Mouse (Mus musculus) MEL (cell line): ENCODE data around the gene Prox2.

Source experiments
- CTCF ChIP-seq, 3 experiments: IDR thresholded peaks in 2 of 3; conservative IDR thresholded peaks in 1 of 3; 2 replicates each; pipeline ENCODE4 v1.5.1; 2011 to 2012; ENCODE audit warnings: low read length in 3 of 3, low read depth in 2 of 3, mild to moderate bottlenecking in 2 of 3, improper control_type of control experiment in 1 of 3, inconsistent platforms in 1 of 3, mixed read lengths in 1 of 3, moderate library complexity in 1 of 3; ENCODE audit not compliant: control insufficient read depth in 1 of 3, insufficient read depth in 1 of 3, poor library complexity in 1 of 3, severe bottlenecking in 1 of 3
- EP300 ChIP-seq, 2 experiments: IDR thresholded peaks; 2 replicates each; pipeline ENCODE4 v1.6.1; 2011; ENCODE audit warnings: improper control_type of control experiment in 2 of 2, low read length in 2 of 2, low read depth in 1 of 2, mild to moderate bottlenecking in 1 of 2
- KAT2A ChIP-seq: conservative IDR thresholded peaks from 2 replicates; pipeline ENCODE4 v1.6.1; 2012; ENCODE audit warnings: low read depth, low read length, improper control_type of control experiment, inconsistent platforms
- MYC ChIP-seq: IDR thresholded peaks from 2 replicates; pipeline ENCODE4 v1.6.1; 2011; ENCODE audit warnings: low read depth, mild to moderate bottlenecking, low read length, improper control_type of control experiment, moderate library complexity

DNA sequence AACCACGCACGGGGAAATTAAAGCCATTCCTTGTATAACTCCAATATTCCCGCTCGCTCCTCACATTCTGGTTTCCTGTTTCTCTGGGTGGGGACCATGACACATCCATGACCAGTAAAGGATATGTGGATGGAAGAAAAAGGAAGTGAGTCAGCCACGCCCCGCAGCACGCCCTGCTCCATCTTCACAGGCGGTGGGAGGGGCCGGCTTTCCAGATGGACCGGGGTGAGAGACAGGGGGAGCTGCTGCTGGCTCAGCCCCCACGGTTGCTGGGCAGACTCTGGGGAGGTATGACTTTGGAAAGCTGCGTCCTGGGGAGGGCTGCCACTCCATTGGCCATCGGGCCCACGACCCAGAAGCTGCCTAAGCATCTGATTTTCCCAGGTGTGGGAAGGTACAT lies 16.5 kb downstream of the Prox2 start:
- TF ChIP-seq EP300 (IDR thresholded peaks at IDR 0.05; ENCODE audit: low read depth in 1 of 2, low read length in 2 of 2): no peak
- no peak for TF ChIP-seq KAT2A
- no peak for TF ChIP-seq CTCF (IDR thresholded peaks at IDR 0.05 in 2 of 3, conservative IDR thresholded peaks at IDR 0.05 in 1 of 3; ENCODE audit: control insufficient read depth in 1 of 3, insufficient read depth in 1 of 3, low read depth in 2 of 3, low read length in 3 of 3, poor library complexity in 1 of 3, severe bottlenecking in 1 of 3)
- no peak for TF ChIP-seq MYC
